Mouse (Mus musculus): ENCODE results near the gene Taf11.
A peak's percentile ranks its signal among the peaks of the same experiment; 100 is the strongest.

The Taf11 gene

DNA sequence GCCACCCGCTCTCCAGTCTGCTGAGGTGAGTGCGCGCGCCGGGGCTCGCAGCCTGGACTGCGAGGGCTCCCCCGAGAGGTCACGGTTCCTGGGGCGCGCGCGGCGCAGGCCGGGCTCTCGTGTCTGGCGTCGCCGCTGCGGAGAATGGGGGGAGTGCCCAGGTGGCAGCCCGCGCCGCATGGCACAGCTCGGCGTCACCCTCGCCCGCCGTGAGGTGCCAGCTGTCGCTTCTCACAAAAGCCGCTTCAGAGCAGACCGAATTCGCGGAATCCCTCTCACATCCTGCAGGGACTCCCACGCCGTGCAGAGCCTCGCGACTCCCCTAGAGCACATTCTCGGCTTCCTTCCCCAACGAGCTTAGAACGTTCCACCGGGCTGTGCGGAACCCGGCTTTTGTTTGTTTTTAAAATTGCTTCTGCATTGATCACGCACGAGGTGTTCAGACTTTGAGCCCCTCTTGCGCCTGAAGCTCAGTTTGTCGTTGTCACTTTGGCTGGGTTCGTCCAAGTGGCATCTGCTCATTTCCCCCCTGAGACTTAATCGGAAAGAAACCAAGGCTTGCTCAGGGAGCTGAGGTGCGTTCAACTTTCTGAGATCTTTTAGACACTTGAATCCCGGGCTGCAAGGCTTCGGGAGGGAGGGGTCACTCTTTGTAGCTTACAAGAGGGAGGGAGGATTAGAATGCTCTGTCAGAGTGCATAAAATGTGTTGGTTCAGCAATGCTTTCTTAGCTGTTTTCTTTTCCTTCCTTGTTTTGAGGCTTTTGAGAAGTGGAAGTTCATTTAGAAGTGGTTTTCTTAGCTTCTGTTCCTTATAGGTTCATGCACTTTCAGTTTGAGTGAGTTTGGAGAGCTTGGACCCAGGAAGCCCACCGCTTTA, at the start of gene Taf11:
Gene Taf11, minus strand, starts transcription at position 223 of the 879 bp plus-strand sequence.
- peak; percentile 85 to 89 for DNase-seq

DNA sequence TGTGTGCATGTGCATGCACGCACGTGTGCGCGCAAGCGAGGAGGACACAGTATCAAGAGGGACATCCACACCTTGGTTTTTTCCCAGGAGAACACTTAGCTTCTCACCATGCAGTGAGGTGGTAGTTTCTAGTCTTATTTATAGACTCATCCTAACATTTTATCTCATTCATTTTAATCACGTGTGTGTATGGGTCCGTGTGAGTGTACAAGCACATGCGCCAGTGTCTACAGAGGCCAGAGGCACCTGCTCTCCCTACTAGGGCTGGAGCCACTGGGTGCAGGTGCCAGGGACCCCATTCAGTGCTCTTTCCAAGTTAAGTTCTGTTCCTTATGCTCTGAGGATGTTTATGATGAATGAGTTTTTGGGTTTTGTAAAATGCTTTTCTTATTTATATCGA, 48.0 kb upstream of the Taf11 start:
- DNase-seq: no peak

DNA sequence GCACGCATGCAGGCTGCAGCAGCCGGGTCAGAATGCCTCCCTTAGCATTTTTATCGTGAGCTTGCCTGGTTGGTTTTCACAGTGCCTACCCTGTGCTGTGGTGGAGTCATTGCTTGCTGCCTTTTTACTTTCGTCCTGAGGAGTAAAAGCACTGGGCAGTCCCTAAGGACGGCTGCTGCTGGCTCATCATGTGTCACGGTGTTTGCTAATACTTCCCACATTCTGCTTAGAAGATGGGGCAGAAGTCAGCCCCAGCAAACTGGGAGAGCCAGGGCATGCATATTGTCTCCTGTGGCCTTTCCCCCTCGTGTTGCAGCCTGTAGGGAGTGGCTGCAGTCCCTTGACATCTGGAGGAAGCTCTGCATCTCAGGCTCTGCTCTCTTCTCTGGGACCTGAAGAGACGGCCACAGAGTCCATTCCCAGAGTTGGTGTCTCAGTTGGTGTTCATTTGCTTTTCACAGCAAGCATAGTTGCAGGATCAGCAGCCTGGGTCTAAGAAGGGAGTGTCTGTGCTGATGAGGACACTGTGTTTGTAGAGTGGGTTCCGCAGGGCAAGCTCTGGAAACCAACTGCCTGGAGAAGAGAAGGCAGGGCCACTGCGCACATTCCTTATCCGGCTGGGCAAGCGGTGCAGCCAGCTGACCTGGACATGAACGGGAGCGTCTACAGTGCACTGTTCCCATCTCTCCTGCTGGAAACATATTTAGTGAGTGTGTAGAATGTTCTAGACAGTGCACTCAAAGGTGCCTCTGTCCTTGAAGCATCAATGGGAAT, 45.2 kb upstream of the Taf11 start:
- DNase-seq: no peak

DNA sequence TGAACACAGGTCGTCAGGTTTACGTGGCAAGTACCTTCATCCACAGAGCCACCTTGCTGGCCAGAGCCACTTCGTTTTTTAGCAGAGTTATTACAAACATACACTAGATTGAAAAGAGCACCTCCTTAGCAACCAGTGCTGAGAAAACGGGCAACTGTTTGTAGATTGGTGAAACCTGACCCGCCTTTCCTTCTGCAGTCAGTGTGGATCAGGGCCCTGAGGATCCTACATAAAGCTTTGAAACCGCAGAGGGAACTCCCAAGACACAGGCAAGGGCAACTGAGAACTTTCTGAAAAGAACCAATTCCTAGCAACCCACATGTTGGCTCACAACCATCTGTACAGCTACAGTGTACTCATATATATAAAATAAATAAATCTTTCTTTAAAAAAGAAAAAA, 43.5 kb upstream of the Taf11 start:
- DNase-seq: no peak

DNA sequence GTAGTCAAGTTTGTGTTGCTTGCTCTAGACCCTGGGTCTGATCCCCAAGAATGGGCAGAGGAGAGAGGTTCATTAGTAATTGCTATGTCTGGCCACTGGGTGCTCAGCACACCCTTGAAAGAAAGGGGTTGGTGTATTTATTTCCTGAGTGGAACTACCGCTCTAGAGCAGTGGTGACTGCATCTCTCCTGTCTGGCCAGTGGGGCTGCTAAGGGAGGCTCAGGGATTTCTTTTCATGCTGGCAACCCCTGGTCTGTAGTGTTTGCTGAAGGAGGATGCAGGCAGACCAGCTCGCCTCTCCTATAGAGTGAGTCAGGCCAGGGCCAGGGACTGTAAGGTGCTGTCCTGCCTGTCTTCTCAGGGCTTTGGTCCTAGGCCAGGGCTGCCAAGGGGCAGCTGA, 37.5 kb upstream of the Taf11 start:
- DNase-seq: peak in 1 of 2 experiments; percentile 46

DNA sequence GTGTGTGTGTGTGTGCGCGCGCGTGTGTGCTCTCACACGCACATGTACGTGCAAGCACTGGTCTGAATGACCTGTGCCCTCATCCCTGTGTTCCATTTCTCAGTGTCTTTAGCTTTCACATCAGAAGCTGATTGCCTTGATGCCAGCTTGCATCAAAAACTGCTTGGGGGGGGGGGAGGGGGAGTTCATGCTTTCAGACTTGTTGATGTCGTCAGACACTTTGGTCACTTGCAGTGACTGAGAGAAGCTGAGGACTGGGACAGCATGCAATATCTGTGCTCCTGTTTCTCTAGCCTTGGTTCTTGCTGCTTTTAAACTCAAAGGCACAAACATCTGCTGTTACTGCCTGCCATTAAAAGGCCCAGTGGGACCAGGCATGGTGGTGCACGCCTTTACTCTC, 36.7 kb upstream of the Taf11 start:
- DNase-seq: no peak

DNA sequence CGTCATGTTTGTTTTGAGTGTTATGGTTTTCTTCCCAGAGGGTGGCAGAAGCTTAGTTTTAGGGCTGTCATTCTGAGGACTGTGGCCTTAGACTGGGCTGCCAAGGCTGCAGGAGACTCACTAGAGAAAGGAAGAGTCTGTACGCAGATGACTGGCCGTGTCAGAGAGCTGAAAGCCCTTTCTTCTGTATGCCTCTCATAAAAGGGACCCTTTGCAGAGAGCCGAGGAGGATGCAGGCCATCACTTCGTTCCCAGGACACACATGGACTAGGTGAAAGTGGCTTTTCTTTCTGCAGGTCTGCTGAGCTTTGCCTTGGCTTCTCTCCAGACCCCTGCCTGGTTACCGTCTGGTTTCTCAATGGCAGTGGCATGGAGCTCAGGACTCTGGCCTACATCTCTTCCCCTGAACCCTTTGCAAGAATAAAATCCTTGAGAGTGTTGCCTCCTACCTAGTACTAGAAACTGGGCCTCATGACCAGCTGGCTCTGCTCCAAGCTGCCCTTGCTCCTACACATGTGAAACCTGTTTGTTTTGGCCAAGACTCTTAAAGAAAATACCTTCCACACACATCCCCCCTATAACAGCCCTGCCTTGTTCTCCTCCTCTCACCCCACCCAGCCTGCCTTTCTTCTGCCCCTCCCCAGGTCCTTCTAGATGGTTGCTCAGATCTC, 36.0 kb upstream of the Taf11 start:
- DNase-seq: peak; percentile 96 to 97

DNA sequence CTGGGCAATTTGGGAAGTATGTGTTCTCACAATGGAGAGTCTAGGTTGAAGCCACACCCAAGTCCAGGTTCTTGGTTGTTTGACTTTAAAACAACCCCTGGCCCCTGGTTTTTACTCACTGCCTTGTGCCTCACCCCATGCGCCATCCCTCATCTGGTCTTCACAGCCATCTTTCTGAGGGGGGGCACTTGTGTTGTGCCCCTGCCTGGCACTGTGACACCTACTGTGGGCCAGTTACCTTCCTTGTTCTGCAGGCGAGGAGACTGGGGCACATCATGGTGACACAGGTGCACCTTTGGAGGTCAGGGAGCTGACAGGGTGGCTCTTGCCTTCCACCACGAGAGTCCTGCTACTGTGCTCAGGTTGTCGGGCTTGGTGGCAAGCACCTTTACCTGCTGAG, 32.5 kb upstream of the Taf11 start:
- no peak for DNase-seq

DNA sequence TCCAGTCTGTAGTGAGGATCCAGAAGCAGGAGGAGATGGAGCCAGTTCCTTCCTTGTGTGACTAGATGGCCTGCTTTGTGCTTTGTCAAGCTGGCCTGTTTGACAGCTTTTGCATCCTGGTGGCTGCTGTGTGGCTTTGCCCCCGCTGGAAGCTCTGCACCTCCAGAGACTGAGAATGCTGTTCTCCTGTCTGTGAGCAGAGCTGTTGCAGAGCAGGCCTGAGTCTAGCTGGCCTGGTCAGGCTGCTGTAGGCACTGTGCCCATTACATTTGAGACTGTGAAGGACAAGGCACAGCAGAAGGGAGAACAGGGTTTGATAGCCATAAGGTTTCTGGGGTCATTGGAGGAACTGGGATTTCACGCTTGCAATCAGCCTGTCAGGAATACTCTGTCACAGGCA, 32.1 kb upstream of the Taf11 start:
- peak; percentile 71 to 77 for DNase-seq

DNA sequence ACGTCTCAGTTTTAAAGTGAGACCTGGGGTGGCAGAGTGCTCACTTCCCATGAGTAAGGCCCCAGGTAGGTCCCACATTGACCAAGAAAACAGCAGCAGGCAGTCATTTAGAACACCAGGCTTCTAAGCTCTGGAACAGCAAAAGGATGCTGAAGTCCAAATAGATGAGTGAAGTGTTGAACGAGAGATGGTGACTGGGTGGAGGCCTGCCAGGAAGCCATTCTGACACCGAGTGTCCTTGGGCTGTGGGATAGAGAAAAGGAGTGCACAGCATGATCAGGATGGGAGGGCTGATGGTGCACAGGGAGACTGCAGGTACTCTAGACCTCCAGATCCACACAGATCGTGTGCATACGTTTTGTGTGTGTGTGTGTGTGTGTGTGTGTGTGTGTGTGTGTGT, 31.5 kb upstream of the Taf11 start:
- DNase-seq: peak in 1 of 2 experiments; percentile 36

DNA sequence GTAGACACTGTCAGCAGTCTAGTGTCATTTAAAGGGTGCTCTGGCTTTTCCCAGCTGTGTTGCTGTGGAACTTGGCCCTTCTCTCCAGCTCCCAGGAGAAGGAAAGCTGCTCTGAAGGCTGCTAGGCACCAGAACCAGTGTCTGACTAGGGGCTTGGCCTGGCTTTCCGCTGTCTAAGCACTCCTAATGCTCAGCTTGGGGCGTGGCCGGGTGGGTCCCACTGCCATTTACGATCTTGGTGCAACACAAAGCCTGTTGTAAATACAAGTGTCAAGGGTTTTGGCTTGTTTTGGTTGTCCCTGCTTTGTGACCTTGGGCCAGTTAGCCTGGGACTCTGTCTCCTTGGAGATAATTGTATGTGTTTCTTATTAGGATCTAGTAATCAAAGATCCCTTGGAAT, 30.7 kb upstream of the Taf11 start:
- no peak for DNase-seq

DNA sequence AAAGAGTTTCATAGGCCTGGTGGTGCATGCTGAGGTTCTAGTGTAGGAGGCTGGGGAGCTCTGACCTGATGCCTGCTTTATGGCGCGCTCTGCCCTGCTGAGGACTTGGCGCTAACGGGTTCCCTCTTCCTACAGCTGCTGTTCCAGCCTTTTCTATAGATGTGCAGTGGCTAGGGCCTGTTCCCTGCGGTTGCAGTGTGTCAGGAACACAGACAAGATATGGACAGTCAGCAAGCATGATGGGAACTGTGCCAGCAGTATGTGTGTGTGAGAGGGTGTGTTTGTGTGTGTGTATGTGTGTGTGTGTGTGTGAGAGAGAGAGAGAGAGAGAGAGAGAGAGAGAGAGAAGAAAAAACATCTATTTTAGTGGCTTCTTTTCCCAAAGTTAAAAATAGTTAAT, 29.4 kb upstream of the Taf11 start:
- DNase-seq: no peak

DNA sequence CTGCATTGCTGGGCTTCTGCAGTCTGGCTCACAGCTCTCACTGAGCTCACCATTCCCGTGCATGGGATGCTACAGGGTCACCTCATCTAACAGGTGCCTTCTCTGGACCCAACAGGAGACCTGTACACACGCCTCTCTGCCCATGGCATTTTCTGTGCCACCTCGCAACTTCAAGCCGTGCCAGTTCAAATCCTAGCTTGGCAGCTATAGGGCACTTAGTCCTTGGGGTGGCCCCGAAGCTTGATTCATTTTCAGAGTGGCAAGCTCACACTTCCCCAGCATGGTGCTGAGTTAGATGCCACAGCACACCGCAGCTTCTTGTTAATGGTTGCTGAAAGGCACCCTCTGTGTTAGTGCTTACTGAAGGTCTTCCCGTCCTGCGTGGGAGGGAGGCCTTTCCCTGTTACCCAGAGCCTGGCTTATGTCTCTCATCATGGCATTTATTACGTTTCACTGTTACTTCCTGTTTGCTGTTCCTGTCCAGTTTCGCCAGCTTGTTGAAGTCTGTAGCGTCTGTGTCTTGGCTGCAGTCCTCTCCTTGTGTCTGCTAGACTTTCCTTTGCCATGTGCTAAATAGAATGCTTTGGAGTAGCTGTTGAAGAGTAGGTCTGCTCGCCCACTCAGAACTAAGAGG, 28.6 kb upstream of the Taf11 start:
- peak; percentile 48 to 51 for DNase-seq

DNA sequence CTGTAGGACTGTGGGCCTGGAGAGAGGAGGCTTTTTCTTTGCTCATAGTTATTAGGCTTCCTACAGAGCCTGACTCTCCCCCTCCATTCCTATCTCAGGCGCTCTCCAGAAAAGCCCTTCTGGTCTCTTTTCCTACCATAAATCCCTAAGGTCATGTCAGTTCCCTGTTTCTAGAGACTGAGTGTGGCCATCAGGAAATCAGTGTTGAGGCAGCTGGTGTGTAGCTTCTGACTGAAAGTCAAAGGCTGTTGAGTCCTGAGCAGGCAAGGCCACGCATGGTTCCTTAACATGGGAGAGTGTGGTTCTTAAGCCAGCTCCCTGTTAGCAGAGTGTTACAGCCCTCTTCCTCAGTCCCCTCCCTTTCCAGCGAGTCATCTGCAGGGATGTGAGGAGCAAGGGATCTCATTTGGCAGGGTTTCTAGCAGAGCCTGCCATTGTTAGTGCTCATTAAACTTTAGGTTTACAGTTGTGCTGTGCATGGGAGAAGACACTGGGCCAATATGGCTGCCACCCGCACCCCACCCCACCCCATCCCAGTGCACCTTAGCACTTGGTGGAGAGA, 27.5 kb upstream of the Taf11 start:
- DNase-seq: no peak

DNA sequence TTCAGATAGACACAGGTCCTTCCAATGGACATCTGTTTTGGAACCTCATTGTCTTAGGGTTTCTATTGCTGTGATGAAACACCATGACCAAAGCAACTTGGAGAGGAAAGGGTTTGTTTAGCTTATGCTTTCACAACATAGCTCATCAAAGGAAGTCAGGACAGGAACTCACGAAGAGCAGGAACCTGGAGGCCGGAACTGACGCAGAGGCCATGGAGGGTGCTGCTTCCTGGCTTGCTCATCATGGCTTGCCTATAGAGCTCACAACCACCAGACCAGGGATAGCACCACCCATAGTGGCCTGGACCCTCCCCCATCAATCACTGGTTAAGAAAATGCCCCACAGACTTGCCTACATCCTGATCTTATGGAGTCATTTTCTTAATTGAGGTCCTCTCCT, 25.4 kb upstream of the Taf11 start:
- no peak for DNase-seq

DNA sequence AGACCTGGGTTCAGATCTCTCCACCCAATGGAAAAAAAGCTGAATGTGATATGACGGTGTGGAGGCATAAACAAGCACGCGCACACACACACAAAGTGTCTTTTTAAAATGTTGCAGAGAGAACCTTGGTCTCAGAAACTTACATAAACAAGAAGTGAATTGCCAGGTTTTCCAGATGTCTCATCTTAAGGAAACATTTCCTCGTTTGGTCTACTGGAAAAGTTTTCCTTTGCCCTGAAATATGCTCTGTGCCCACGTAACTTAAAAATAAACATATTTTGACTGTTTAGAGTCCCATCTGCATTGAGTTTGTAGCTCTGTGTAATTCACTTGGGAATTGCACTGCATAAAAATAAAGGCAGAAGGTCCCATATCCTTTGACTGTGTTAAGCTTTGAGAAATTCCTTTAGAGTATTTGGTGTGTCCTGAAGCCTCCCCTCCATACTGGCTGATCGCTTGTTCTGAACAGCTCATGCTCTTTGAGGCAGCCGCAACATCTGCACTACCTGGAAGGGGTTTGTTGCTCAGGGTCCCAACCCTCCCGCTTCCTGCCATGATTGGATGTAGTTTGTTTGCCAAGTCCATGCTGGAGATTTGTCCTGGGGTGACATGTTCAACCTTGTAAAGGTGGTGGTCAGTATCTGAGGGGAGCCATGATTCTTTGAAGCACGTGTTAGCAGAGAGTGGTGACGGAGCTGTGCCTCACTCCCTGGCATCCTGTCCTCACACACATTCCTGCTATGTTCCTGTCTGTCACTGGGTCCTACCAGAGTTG, 24.7 kb upstream of the Taf11 start:
- no peak for DNase-seq

DNA sequence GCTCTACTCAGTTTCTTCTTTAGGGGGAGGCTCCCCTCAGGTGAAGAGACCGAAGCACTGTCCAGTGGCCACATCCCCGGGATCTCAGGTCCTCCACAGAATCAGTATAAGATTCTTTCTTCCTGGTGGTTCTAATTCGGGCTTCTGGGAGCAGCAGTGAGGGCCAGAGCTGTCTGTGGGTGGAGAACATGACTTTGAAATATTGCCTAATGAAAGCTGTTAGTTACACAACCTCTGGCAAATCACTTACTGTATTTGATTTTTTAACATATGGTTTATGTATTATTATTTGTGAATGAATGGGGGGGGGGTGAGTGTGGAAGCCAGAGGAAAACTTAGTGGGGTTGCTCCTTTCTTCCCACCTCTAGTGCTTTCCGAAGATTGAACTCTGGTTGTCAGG, 22.2 kb upstream of the Taf11 start:
- DNase-seq: no peak

DNA sequence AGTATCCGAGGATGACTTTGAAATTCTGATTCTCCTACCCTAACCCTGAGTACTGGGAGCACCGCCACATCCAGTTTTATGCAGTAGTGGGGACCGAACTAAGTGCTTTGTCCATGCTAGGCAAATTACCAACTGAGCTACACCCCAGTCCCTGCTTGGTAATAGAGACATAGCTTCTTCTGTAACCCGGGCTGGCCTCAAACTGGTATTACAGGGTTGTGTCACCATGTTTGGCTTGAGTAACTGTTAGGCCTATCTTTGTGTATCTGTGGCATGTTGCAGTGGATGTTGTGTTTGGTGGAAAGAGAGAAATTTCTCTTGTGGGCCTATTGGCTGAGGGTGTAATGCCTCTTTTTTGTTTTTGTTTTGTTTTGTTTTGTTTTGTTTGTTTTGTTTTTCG, 20.6 kb upstream of the Taf11 start:
- no peak for DNase-seq

DNA sequence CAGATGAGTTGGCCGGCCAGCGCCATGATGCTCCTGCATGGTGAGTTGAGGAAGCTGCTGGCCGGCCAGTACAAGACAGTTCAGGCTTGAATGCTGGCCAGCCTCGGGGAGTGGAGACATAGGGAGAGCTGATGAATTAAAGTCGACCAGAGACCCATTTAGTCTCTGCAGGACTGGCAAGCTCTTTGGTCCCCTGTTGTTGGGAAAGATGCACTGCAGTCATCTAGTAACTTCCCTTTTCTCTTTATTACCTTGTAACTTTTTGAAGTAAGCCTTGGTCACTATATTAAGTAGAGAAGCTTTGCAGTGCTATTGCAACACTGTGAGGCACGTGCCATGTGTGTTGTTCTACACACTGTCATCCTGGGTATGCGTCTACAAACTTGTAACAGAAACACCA, 15.9 kb upstream of the Taf11 start:
- peak in 1 of 2 experiments; percentile 29 for DNase-seq

DNA sequence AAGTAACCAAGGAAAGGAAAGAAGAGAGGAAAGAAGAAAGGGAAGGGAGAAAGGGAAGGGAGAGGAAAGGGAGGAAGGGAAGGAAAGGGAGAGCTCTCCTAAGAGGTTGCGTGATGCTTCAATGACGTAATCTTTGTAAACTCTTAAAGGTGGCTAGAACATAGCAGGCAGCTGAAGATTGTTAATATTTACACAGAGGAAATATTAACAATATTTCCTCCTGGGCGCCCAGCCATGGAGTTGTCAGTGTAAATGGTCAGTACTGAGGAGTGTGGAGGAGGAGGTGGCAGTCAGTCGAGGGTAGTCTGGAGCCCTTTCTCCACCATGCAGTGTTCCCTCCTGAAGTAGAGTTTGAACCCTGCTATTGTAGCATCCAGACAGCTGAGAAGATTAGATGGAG, 15.4 kb upstream of the Taf11 start:
- DNase-seq: no peak

DNA sequence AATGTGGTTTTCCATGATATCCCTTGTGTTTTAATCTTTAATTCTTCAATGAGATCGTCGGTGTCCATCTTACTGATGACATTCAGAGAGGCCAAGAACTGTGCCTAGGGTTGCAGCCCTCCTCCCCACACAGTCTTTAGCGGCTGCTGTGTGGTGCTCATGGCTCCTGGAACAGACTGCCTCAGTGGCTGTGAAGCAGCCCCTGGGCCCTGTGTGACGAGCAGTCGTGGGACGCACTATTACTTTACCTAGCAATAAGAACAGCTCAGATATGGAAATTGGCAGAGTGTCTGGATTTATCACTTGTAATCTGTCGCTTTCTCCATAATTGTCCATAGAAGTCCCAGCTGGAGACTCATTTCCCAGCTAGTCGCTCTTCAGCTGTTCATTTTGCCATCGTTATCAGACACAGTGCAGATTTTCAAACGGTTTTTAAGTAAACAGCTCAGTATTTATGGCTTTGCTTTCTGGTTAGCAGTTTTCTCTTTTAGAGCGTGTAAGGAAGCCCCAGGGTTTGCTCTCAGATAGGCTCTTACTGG, 12.6 kb upstream of the Taf11 start:
- DNase-seq: no peak

DNA sequence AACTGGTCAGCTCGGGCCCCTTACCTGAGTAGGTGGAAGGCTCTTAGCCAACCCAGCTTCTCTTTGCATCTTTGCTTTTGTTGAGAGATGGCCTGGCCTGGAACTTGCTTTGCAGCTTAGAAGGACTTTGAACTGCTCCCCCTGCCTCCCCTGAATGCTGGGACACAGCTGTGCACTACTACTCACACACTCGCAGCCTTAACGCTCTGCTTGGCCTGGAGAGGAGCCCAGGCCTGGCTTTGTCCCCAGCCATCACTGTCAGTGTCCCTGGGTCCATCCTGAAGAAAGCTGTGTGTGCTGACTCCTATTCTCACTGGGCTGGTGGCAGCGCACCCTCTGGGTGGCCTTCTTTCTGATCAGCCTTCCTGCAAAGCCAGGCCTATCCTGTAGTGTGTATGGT, 11.0 kb upstream of the Taf11 start:
- no peak for DNase-seq

Measured in cerebellum, postnatal 25 days (tissue).